10 mouse cellular contexts compared by ENCODE assay signal in genomic region chr6:4761415-4762142, GRCm38 (mm10). TPM values are rescaled to one million over a fixed set of nuclear protein-coding genes. Genes with fewer than 3 reads are reported as not detected.
A peak's percentile ranks its signal among the peaks of the same experiment; 100 is the strongest.
DNase-seq lines count a peak whose midpoint lies in the region; ATAC-seq lines count a peak whose summit lies in the region.
"Not testable (repeated sequence)": the region's sequence is repeated elsewhere in the genome, so short reads cannot be mapped to it uniquely, and the experiment has no call there.
"Had no signal": no experiment of that assay in that cellular context is flagged by ENCODE, and none has a peak within 500 bp of the region (broad histone marks: within the 10 kb centered on the region; RNA-seq: fewer than 3 reads in every experiment).

No protein-coding gene starts in this region.

- not testable (repeated sequence) for H3K4me2 ChIP-seq in embryonic facial prominence, embryonic 11.5 days (ENCODE audit: low read depth, low read length); forebrain, embryonic 12.5 days; heart, embryonic 15.5 days; hindbrain, embryonic 16.5 days (ENCODE audit: low read length); liver, embryonic 12.5 days; midbrain, embryonic 12.5 days (replicated peaks); neural tube, embryonic 14.5 days (ENCODE audit: low read depth, low read length)

- not testable (repeated sequence) for H3K36me3 ChIP-seq in embryonic facial prominence, embryonic 11.5 days (replicated peaks; ENCODE audit: control insufficient read depth, insufficient read depth, low read depth, low read length); forebrain, embryonic 12.5 days (replicated peaks); heart, embryonic 15.5 days; hindbrain, embryonic 16.5 days (ENCODE audit: control insufficient read depth, insufficient read depth, low read length); liver, embryonic 12.5 days; midbrain, embryonic 12.5 days; neural tube, embryonic 14.5 days (ENCODE audit: control insufficient read depth, insufficient read depth, low read length)

- 34% methylated on average over 3 of the region's 3 CpGs for WGBS in embryonic facial prominence, embryonic 11.5 days
- WGBS in forebrain, embryonic 12.5 days: 39% methylated on average over 3 of the region's 3 CpGs
- 34% methylated on average over 3 of the region's 3 CpGs for WGBS in heart, embryonic 15.5 days
- WGBS in hindbrain, embryonic 16.5 days: 36% methylated on average over 3 of the region's 3 CpGs
- 40% methylated on average over 3 of the region's 3 CpGs for WGBS in liver, embryonic 12.5 days (ENCODE audit: insufficient replicate concordance)
- WGBS in midbrain, embryonic 12.5 days: 46% methylated on average over 3 of the region's 3 CpGs
- WGBS in neural tube, embryonic 14.5 days: 37% methylated on average over 3 of the region's 3 CpGs

- not testable (repeated sequence) for H3K27me3 ChIP-seq in embryonic facial prominence, embryonic 11.5 days (ENCODE audit: control insufficient read depth, insufficient read depth, low read length); forebrain, embryonic 12.5 days; heart, embryonic 15.5 days; hindbrain, embryonic 16.5 days (replicated peaks; ENCODE audit: control insufficient read depth, insufficient read depth, low read length); liver, embryonic 12.5 days (replicated peaks); midbrain, embryonic 12.5 days; neural tube, embryonic 14.5 days (ENCODE audit: control insufficient read depth, insufficient read depth, low read length)

- DNase-seq in embryonic facial prominence, embryonic 11.5 days (ENCODE audit: low spot score): not testable (repeated sequence)

- H3K4me1 ChIP-seq in embryonic facial prominence, embryonic 11.5 days (ENCODE audit: control insufficient read depth, insufficient read depth, low read length); forebrain, embryonic 12.5 days; heart, embryonic 15.5 days (replicated peaks); hindbrain, embryonic 16.5 days (ENCODE audit: control insufficient read depth, insufficient read depth, low read depth, low read length); liver, embryonic 12.5 days; midbrain, embryonic 12.5 days; neural tube, embryonic 14.5 days (ENCODE audit: control insufficient read depth, insufficient read depth, low read length): not testable (repeated sequence)

- not testable (repeated sequence) for H3K9me3 ChIP-seq in embryonic facial prominence, embryonic 11.5 days (replicated peaks; ENCODE audit: control insufficient read depth, low read length); forebrain, embryonic 12.5 days; heart, embryonic 15.5 days (replicated peaks); hindbrain, embryonic 16.5 days (ENCODE audit: control insufficient read depth, low read length); liver, embryonic 12.5 days (replicated peaks); midbrain, embryonic 12.5 days; neural tube, embryonic 14.5 days (ENCODE audit: control insufficient read depth, low read length)

- H3K27ac ChIP-seq in embryonic facial prominence, embryonic 11.5 days (replicated peaks; ENCODE audit: low read depth, low read length); forebrain, embryonic 12.5 days; heart, embryonic 15.5 days; hindbrain, embryonic 16.5 days (ENCODE audit: low read depth, low read length); liver, embryonic 12.5 days; midbrain, embryonic 12.5 days (replicated peaks); neural tube, embryonic 14.5 days (ENCODE audit: low read depth, low read length): not testable (repeated sequence)

- peak; percentile 39 for ATAC-seq in embryonic facial prominence, embryonic 11.5 days (replicated peaks; ENCODE audit: insufficient number of reproducible peaks, low FRiP score, low TSS enrichment, low read depth)
- ATAC-seq in forebrain, embryonic 12.5 days (ENCODE audit: low FRiP score): 0 out of 2 replicates have a peak, but pooled peaks have one; percentile 22
- ATAC-seq in heart, embryonic 15.5 days (replicated peaks; ENCODE audit: insufficient number of reproducible peaks, insufficient read depth, low FRiP score, low read depth): 0 out of 2 replicates have a peak, but pooled peaks have one; percentile 26
- ATAC-seq in hindbrain, embryonic 16.5 days: peak; percentile 38; the same call in 1 of the 2 replicates
- peak; percentile 36 for ATAC-seq in liver, embryonic 12.5 days
- 0 out of 2 replicates have a peak, but pooled peaks have one; percentile 14 for ATAC-seq in midbrain, embryonic 12.5 days (ENCODE audit: low FRiP score, low read depth)
- ATAC-seq in neural tube, embryonic 14.5 days (ENCODE audit: low read depth): peak; percentile 25; the same call in 1 of the 2 replicates

- not testable (repeated sequence) for H3K4me3 ChIP-seq in embryonic facial prominence, embryonic 11.5 days (ENCODE audit: low read depth, low read length); forebrain, embryonic 12.5 days (replicated peaks); heart, embryonic 15.5 days; hindbrain, embryonic 16.5 days (ENCODE audit: low read length); liver, embryonic 12.5 days; midbrain, embryonic 12.5 days; neural tube, embryonic 14.5 days (ENCODE audit: low read depth, low read length)

- not testable (repeated sequence) for H3K9ac ChIP-seq in embryonic facial prominence, embryonic 11.5 days (replicated peaks; ENCODE audit: low read length); forebrain, embryonic 12.5 days; heart, embryonic 15.5 days; hindbrain, embryonic 16.5 days (ENCODE audit: low read depth, low read length); liver, embryonic 12.5 days; midbrain, embryonic 12.5 days (replicated peaks); neural tube, embryonic 14.5 days (replicated peaks; ENCODE audit: low read depth, low read length)

RNA-seq across cellular contexts. Expression of gene Peg10, which starts 14.5 kb away (rescaled TPM):
- 25.2 and 25.3 TPM in 2 replicates for polyA plus RNA-seq in embryonic facial prominence, embryonic 11.5 days (2014; fragmentation: Nextera tagmentation; extraction: Ambion mirVana)
- 9.4 and 12.8 TPM in 2 replicates for polyA plus RNA-seq in forebrain, embryonic 12.5 days (2016; fragmentation: Nextera tagmentation; extraction: Ambion mirVana)
- polyA plus RNA-seq in heart, embryonic 15.5 days (2015; fragmentation: Nextera tagmentation; extraction: Ambion mirVana): 1.3 and 1.8 TPM in 2 replicates
- 4.6 and 7.0 TPM in 2 replicates for polyA plus RNA-seq in hindbrain, embryonic 16.5 days (2015; fragmentation: Nextera tagmentation; extraction: Ambion mirVana)
- 5.2 and 5.7 TPM in 2 replicates for polyA plus RNA-seq in liver, embryonic 12.5 days (2016; fragmentation: Nextera tagmentation; extraction: Ambion mirVana)
- 6.4 and 7.6 TPM in 2 replicates for polyA plus RNA-seq in midbrain, embryonic 12.5 days (2016; fragmentation: Nextera tagmentation; extraction: Ambion mirVana)
- 4.6 and 7.0 TPM in 2 replicates for polyA plus RNA-seq in neural tube, embryonic 14.5 days (2014; fragmentation: Nextera tagmentation; extraction: Ambion mirVana)
- polyA plus RNA-seq: G1E; inflammation-experienced regulatory T-cells, adult 6 months had no signal

RNA-seq across cellular contexts. Expression of gene Sgce, which starts 14.6 kb away (rescaled TPM):
- 51.1 and 58.8 TPM in 2 replicates for polyA plus RNA-seq in embryonic facial prominence, embryonic 11.5 days (2014; fragmentation: Nextera tagmentation; extraction: Ambion mirVana)
- polyA plus RNA-seq in forebrain, embryonic 12.5 days (2016; fragmentation: Nextera tagmentation; extraction: Ambion mirVana): 57.6 and 59.9 TPM in 2 replicates
- 57.7 and 57.8 TPM in 2 replicates for polyA plus RNA-seq in heart, embryonic 15.5 days (2015; fragmentation: Nextera tagmentation; extraction: Ambion mirVana)
- 58.3 and 59.7 TPM in 2 replicates for polyA plus RNA-seq in hindbrain, embryonic 16.5 days (2015; fragmentation: Nextera tagmentation; extraction: Ambion mirVana)
- 17.9 and 18.6 TPM in 2 replicates for polyA plus RNA-seq in liver, embryonic 12.5 days (2016; fragmentation: Nextera tagmentation; extraction: Ambion mirVana)
- 62.6 and 67.3 TPM in 2 replicates for polyA plus RNA-seq in midbrain, embryonic 12.5 days (2016; fragmentation: Nextera tagmentation; extraction: Ambion mirVana)
- 46.0 and 48.4 TPM in 2 replicates for polyA plus RNA-seq in neural tube, embryonic 14.5 days (2014; fragmentation: Nextera tagmentation; extraction: Ambion mirVana)
- polyA plus RNA-seq: erythroblast, embryonic 14.5 days; G1E had no signal
